In genomic region chr2:166553502-166554168, GRCm38 (mm10) we compare ENCODE assay signal across 8 mouse cellular contexts.
DNase-seq lines count a peak whose midpoint lies in the region; ATAC-seq and TF ChIP-seq lines count a peak whose summit lies in the region.

No protein-coding gene starts in this region.

- TF ChIP-seq POLR2A in small intestine, adult 2 months (IDR thresholded peaks at IDR 0.05; ENCODE audit: low read depth, low read length), result no peak

- peaks cover 4% of the 10 kb centered on the region; the same call in 1 of the 2 replicates for H3K4me1 ChIP-seq in heart, postnatal 0 days (ENCODE audit: control insufficient read depth, insufficient read depth)
- H3K4me1 ChIP-seq in liver, embryonic 12.5 days, result peaks cover 32% of the 10 kb centered on the region
- H3K4me1 ChIP-seq in small intestine, adult 2 months (ENCODE audit: control insufficient read depth, insufficient read depth, insufficient read length, low read length), result peaks cover 9% of the 10 kb centered on the region

- peak; percentile 81 for DNase-seq in CD4-positive, CD25-positive, alpha-beta regulatory T cell, adult 2 months (ENCODE audit: low read depth, low spot score)
- DNase-seq in R1 (ENCODE audit: low read depth, low spot score), result peak; percentile 85
- peak; percentile 20 for DNase-seq in heart, postnatal 0 days (ENCODE audit: low spot score)
- DNase-seq in cerebellum, postnatal 36 days, result no peak
- DNase-seq in urinary bladder, postnatal 36 days (ENCODE audit: low spot score in 2 of 2), result no peak
- no peak for DNase-seq in right cerebral cortex, postnatal 14 days

- no peak for TF ChIP-seq EP300 in heart, postnatal 0 days (IDR thresholded peaks at IDR 0.05; ENCODE audit: low read depth)

- ATAC-seq in heart, postnatal 0 days (ENCODE audit: insufficient read depth, low read depth), result peak; percentile 52
- peak; percentile 77 for ATAC-seq in liver, embryonic 12.5 days

- no peaks in the 10 kb centered on the region for H3K36me3 ChIP-seq in heart, postnatal 0 days (replicated peaks; ENCODE audit: control insufficient read depth, insufficient read depth, low read length)
- H3K36me3 ChIP-seq in liver, embryonic 12.5 days, result no peaks in the 10 kb centered on the region
- no peaks in the 10 kb centered on the region for H3K36me3 ChIP-seq in small intestine, adult 2 months (ENCODE audit: control insufficient read depth, insufficient read depth, low read length)

- no peak overlapping the region for H3K9ac ChIP-seq in heart, postnatal 0 days (replicated peaks; ENCODE audit: low read depth, low read length)
- peak overlapping the region; percentile 19; the same call in 1 of the 2 replicates for H3K9ac ChIP-seq in liver, embryonic 12.5 days

- no peaks in the 10 kb centered on the region for H3K9me3 ChIP-seq in heart, postnatal 0 days (replicated peaks; ENCODE audit: control insufficient read depth, low read length)
- H3K9me3 ChIP-seq in liver, embryonic 12.5 days (replicated peaks), result no peaks in the 10 kb centered on the region

- no peak for TF ChIP-seq CTCF in heart, postnatal 0 days (IDR thresholded peaks at IDR 0.05; ENCODE audit: low read depth)
- TF ChIP-seq CTCF in small intestine, adult 2 months (IDR thresholded peaks at IDR 0.05; ENCODE audit: extremely low read depth, insufficient read length, insufficient replicate concordance, low read depth, low read length), result no peak

- no peak overlapping the region for H3K4me3 ChIP-seq in heart, postnatal 0 days (ENCODE audit: low read depth, low read length)
- H3K4me3 ChIP-seq in liver, embryonic 12.5 days, result peak overlapping the region; percentile 31
- H3K4me3 ChIP-seq in small intestine, adult 2 months (ENCODE audit: low read depth, low read length), result peak overlapping the region; percentile 11

- 38% methylated on average over 18 of the region's 18 CpGs for WGBS in heart, postnatal 0 days
- 17% methylated on average over 18 of the region's 18 CpGs for WGBS in liver, embryonic 12.5 days (ENCODE audit: insufficient replicate concordance)
- WGBS in small intestine, adult 2 months, result 26% methylated on average over 18 of the region's 18 CpGs

- H3K4me2 ChIP-seq in heart, postnatal 0 days (ENCODE audit: low read depth, low read length), result 0 out of 2 replicates have a peak overlapping the region, but pooled peaks have one; percentile 3
- peak overlapping the region; percentile 51 for H3K4me2 ChIP-seq in liver, embryonic 12.5 days

- no peaks in the 10 kb centered on the region for H3K27me3 ChIP-seq in heart, postnatal 0 days (ENCODE audit: control insufficient read depth, insufficient read depth, low read length)
- no peaks in the 10 kb centered on the region; the same call in 1 of the 2 replicates for H3K27me3 ChIP-seq in liver, embryonic 12.5 days (replicated peaks)
- H3K27me3 ChIP-seq in small intestine, adult 2 months (ENCODE audit: control insufficient read depth, insufficient read depth, low read length), result no peaks in the 10 kb centered on the region

- no peak overlapping the region for H3K27ac ChIP-seq in heart, postnatal 0 days (ENCODE audit: low read depth)
- H3K27ac ChIP-seq in liver, embryonic 12.5 days, result no peak overlapping the region
- H3K27ac ChIP-seq in small intestine, adult 2 months (ENCODE audit: insufficient read depth, low read depth, low read length), result no peak overlapping the region

Comparison
In these comparisons a context has a peak if more than half of its experiments do, and no peak if none do; other contexts are left out.
1. DNase-seq: peak in CD4-positive, CD25-positive, alpha-beta regulatory T cell, adult 2 months (single experiment), R1 (single experiment) and heart, postnatal 0 days (single experiment); none in cerebellum, postnatal 36 days (0 of 2), urinary bladder, postnatal 36 days (0 of 2) and right cerebral cortex, postnatal 14 days (single experiment).